Mouse (Mus musculus): ENCODE data around the gene Cntnap1. TPM values are rescaled to one million over a fixed set of nuclear protein-coding genes. Genes with fewer than 3 reads are reported as not detected.

Cntnap1 gene
- polyA plus RNA-seq, 1 experiment from 2014 or later: 0.46 TPM

- Histone ChIP-seq H3K4me3 (peak overlapping the region; percentile 45), H3K36me3 (peaks cover 34% of the 10 kb centered on the region), H3K27ac (no peak overlapping the region), H3K4me1 (peaks cover 26% of the 10 kb centered on the region), H3K27me3 (peaks cover 94% of the 10 kb centered on the region), H3K9me3 (no peaks in the 10 kb centered on the region), H3K9ac (peak overlapping the region; percentile 65; the same call in 1 of the 2 replicates), H3K4me2 (replicated peaks) (peak overlapping the region; percentile 76)
- 14% methylated on average over 35 of the region's 35 CpGs for WGBS
- ATAC-seq (ENCODE audit: low FRiP score, low read depth): no peak
These were observed 5.4 kb upstream of the Cntnap1 start for GRCm38 (mm10) chr11:101164677-101165580.

GRCm38 (mm10) chr11:101166357-101166756, 4.0 kb upstream of the Cntnap1 start:
- Histone ChIP-seq H3K9ac (0 out of 2 replicates have a peak overlapping the region, but pooled peaks have one; percentile 1), H3K36me3 (peaks cover 32% of the 10 kb centered on the region), H3K4me2 (replicated peaks) (no peak overlapping the region), H3K9me3 (no peaks in the 10 kb centered on the region), H3K27me3 (peaks cover 94% of the 10 kb centered on the region), H3K27ac (no peak overlapping the region), H3K4me3 (no peak overlapping the region), H3K4me1 (peaks cover 35% of the 10 kb centered on the region)
- no peak for ATAC-seq (ENCODE audit: low FRiP score, low read depth)
- 41% methylated on average over 14 of the region's 14 CpGs for WGBS

- no peak overlapping the region for H3K4me3 ChIP-seq
- H3K27me3 ChIP-seq: peaks cover 84% of the 10 kb centered on the region
- H3K4me2 ChIP-seq (replicated peaks): no peak overlapping the region
- no peak overlapping the region for H3K9ac ChIP-seq
- WGBS: 48% methylated on average over 19 of the region's 19 CpGs
- no peak for ATAC-seq (ENCODE audit: low FRiP score, low read depth)
- H3K9me3 ChIP-seq: no peaks in the 10 kb centered on the region
- H3K27ac ChIP-seq: no peak overlapping the region
- H3K4me1 ChIP-seq: peaks cover 43% of the 10 kb centered on the region
- peaks cover 26% of the 10 kb centered on the region for H3K36me3 ChIP-seq
These were observed 2.9 kb upstream of the Cntnap1 start for GRCm38 (mm10) chr11:101167211-101167962.

DNA sequence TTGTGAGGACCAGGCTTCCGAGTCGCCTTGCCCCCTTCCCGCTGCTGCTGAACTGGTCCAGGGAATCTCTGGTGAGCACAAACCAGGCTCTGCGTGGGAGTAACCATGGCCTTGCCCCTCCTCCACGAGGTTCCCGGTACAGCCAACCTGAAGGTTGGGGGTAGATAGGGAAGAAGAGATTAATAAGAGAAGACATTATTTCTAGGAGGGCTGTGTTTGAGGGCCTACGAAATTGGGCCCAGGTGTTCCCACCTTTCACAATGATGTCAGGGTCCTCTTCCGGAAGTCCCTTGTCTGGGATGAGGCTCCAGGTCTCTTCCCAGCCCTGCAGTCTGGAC, 2.4 kb upstream of the Cntnap1 start:
- Histone ChIP-seq H3K9me3 (no peaks in the 10 kb centered on the region), H3K4me3 (no peak overlapping the region), H3K27ac (no peak overlapping the region), H3K36me3 (peaks cover 24% of the 10 kb centered on the region), H3K4me2 (replicated peaks) (no peak overlapping the region), H3K4me1 (peaks cover 46% of the 10 kb centered on the region), H3K27me3 (peaks cover 79% of the 10 kb centered on the region), H3K9ac (no peak overlapping the region)
- no peak for ATAC-seq (ENCODE audit: low FRiP score, low read depth)
- WGBS: 56% methylated on average over 8 of the region's 8 CpGs

GRCm38 (mm10) chr11:101168301-101168980, 1.9 kb upstream of the Cntnap1 start:
- 66% methylated on average over 18 of the region's 18 CpGs for WGBS

GRCm38 (mm10) chr11:101169301-101170107, 819 bp upstream of the Cntnap1 start:
- no peak for ATAC-seq (ENCODE audit: low FRiP score, low read depth)
- peaks cover 52% of the 10 kb centered on the region for H3K4me1 ChIP-seq
- H3K27me3 ChIP-seq: peaks cover 79% of the 10 kb centered on the region
- peak overlapping the region; percentile 89 for H3K4me2 ChIP-seq (replicated peaks)
- H3K36me3 ChIP-seq: peaks cover 21% of the 10 kb centered on the region
- peak overlapping the region; percentile 78 for H3K9ac ChIP-seq
- H3K27ac ChIP-seq: no peak overlapping the region
- no peaks in the 10 kb centered on the region for H3K9me3 ChIP-seq
- peak overlapping the region; percentile 74 for H3K4me3 ChIP-seq
- 13% methylated on average over 17 of the region's 17 CpGs for WGBS

More at GRCm38 (mm10) chr11:101168301-101168980, 1.9 kb upstream of the Cntnap1 start:
- Histone ChIP-seq H3K27me3 (peaks cover 79% of the 10 kb centered on the region), H3K4me3 (no peak overlapping the region), H3K4me1 (peaks cover 52% of the 10 kb centered on the region), H3K36me3 (peaks cover 23% of the 10 kb centered on the region), H3K9me3 (no peaks in the 10 kb centered on the region), H3K27ac (no peak overlapping the region), H3K9ac (no peak overlapping the region), H3K4me2 (replicated peaks) (no peak overlapping the region; the same call in 1 of the 2 replicates)
- no peak for ATAC-seq (ENCODE audit: low FRiP score, low read depth)

DNA sequence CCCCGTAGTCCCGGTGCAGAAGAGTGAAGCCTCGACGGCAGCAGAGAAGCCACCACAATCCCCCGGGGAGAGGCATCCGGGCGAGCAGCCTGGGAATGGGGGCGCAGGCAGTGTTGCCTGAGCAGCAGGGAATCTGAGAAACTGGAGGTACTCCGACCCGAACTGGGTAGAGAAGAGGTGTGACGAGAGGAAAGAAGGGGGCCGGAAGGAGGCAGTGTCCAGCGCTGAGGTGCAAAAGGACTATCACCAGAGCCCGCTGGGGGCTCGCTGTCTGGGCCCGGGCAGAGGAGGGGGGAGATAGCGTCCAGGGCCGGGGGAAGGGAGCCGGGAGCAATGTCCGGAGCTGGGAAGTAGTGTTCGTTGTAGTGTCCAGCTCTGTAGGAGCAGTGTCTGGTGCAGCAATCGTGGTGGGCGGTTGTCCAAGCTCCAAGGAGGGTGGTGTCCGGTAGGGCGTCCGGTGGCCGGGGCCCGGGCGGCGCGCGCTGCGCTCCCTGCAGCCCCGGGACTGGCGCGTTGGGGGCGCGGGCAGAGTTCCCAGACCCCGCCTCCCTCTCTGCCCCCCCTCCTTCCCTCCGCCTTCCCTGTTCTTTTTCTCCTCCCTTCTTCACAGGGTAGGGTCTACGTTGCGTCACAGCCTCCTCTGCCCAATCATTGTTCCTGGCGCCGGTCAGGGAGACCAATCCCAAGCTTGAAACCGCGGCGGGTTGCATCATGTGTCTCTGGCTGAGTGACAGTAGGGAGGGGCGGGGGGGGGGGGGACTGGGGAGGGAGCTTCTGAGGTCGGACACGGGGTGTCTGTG, 688 bp downstream of the Cntnap1 start, which contains the start of gene Plekhh3:
TSS of gene Plekhh3 (minus strand) at position 541 of the 800 bp plus-strand sequence.
- H3K27me3 ChIP-seq: peaks cover 79% of the 10 kb centered on the region
- peak within 1 kb of the TSS; percentile 78 for H3K9ac ChIP-seq
- peak within 1 kb of the TSS; percentile 74 for H3K4me3 ChIP-seq
- under 1% methylated on average over 50 of the region's 50 CpGs for WGBS
- H3K9me3 ChIP-seq: no peaks in the 10 kb centered on the region
- H3K4me2 ChIP-seq (replicated peaks): peak within 1 kb of the TSS; percentile 89
- H3K36me3 ChIP-seq: peaks cover 20% of the 10 kb centered on the region
- H3K27ac ChIP-seq: peak within 1 kb of the TSS; percentile 72
- peaks cover 61% of the 10 kb centered on the region for H3K4me1 ChIP-seq
- ATAC-seq (ENCODE audit: low FRiP score, low read depth): peak; percentile 96

DNA sequence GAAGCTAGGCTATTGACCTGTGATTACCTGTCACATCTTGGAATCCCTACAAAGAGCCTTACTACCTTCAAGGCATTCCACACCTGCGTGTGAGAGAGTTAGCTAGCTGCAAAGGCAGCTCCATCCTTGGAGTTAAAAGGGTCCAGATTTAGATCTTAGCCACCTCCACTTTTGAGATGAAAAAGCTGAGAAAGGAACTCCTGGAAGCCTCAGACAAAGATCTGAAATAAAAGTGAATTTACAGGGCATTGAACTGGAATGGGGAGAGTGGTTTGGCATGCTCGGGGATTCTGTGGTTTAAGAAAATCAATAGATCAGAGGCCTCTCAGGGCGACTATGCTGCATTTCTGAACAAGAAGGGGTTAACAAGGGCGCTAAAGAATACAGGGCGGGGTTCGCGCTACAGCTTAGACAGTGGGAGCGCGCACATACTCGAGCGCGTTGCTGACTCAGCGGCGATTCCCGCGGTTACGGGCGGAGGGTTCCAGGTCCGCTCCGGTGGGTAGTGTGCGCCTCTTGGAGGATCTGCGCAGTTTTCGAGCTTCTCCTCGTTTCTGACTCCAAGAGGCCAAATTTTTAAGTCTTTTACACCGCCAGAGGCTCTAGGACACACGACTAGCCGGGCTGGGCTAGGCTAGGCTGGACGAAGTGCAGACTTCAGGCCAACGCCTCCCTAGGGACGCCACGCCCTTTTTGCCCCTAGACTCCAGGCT, 1.6 kb downstream of the Cntnap1 start:
- Histone ChIP-seq H3K27ac (peak overlapping the region; percentile 72), H3K27me3 (peaks cover 79% of the 10 kb centered on the region)
- under 1% methylated on average over 31 of the region's 31 CpGs for WGBS

GRCm38 (mm10) chr11:101172434-101172815, 2.1 kb downstream of the Cntnap1 start:
- Histone ChIP-seq H3K9ac (peak overlapping the region; percentile 60), H3K4me2 (replicated peaks) (peak overlapping the region; percentile 89), H3K9me3 (no peaks in the 10 kb centered on the region), H3K4me3 (peak overlapping the region; percentile 74), H3K4me1 (peaks cover 74% of the 10 kb centered on the region), H3K36me3 (peaks cover 7% of the 10 kb centered on the region), H3K27me3 (peaks cover 79% of the 10 kb centered on the region), H3K27ac (peak overlapping the region; percentile 72)
- WGBS: 13% methylated on average over 5 of the region's 5 CpGs
- ATAC-seq (ENCODE audit: low FRiP score, low read depth): no peak

More for the DNA sequence above, 1.6 kb downstream of the Cntnap1 start:
- H3K9me3 ChIP-seq: no peaks in the 10 kb centered on the region
- H3K4me2 ChIP-seq (replicated peaks): peak overlapping the region; percentile 89
- ATAC-seq (ENCODE audit: low FRiP score, low read depth): peak; percentile 48
- H3K9ac ChIP-seq: peak overlapping the region; percentile 60
- H3K4me3 ChIP-seq: peak overlapping the region; percentile 74
- peaks cover 69% of the 10 kb centered on the region for H3K4me1 ChIP-seq
- peaks cover 13% of the 10 kb centered on the region for H3K36me3 ChIP-seq

DNA sequence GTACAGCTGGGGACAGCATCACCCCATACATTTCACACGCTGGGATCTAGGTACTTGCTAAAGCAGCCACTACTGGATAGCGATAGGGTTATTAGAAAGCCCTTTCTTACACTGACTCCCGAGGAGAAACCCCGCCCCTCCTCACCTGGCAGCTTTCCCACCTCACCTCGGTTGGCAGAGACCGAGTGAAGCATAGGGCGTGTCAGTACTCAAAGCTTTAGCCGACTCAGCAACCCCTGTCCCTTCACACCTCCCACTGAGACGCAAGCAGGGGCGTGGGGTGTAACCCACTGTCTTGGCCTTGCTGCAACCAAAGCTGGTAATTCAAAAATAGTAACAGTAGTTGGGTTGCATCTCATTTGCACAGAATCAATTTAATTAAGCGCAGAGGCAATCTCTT, 2.8 kb downstream of the Cntnap1 start:
- Histone ChIP-seq H3K27ac (no peak overlapping the region), H3K9ac (no peak overlapping the region), H3K4me1 (peaks cover 75% of the 10 kb centered on the region), H3K4me3 (peak overlapping the region; percentile 40), H3K4me2 (replicated peaks) (peak overlapping the region; percentile 89), H3K9me3 (no peaks in the 10 kb centered on the region), H3K36me3 (0 out of 2 replicates have a peak, but pooled peaks cover under 1% of the 10 kb centered on the region), H3K27me3 (peaks cover 79% of the 10 kb centered on the region)
- 6% methylated on average over 11 of the region's 11 CpGs for WGBS
- ATAC-seq (ENCODE audit: low FRiP score, low read depth): no peak
